Mouse (Mus musculus): ENCODE measurements around the gene Cd274. TPM values are rescaled to one million over a fixed set of nuclear protein-coding genes. Genes with fewer than 3 reads are reported as not detected.

The Cd274 gene
- total RNA-seq, 2 experiments from 2014 or later, result 0.59 to 0.71 TPM

DNA sequence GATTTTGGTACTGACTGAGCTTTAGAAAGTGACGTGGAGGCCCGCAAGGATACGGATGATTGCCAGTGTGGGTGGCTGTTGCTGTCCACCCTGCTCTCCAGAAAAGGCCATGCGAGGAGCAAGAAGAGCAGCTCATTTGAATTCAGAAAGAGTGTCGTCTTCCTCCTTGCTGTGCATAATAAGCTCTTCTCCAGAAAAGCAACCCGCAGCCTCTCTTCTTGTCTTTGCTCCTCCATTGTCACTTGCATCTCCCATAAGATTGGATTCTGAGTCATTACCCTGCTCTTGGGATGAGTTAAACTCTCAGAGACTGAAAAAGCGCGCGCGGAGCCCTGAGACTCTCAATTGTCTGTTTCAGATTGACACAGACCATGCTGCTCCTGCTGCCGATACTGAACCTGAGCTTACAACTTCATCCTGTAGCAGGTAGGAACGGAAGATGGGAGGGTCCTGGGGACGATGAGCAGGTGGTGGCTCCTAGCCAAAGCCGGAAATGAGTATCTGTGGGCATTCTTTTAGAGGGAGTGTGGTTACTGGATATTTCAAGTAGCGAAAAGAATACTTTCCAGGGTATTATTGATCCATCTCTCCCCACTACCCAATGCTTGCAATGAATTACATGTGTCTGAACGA lies 54.9 kb downstream of the Cd274 start:
- H3K4me3 ChIP-seq, result no peak overlapping the region
- DNase-seq, result no peak
- intact Hi-C loops (cut with DNase I), result no loop called here
- no peak overlapping the region for H3K27ac ChIP-seq
- TF ChIP-seq CTCF (IDR thresholded peaks at IDR 0.05), result no peak

DNA sequence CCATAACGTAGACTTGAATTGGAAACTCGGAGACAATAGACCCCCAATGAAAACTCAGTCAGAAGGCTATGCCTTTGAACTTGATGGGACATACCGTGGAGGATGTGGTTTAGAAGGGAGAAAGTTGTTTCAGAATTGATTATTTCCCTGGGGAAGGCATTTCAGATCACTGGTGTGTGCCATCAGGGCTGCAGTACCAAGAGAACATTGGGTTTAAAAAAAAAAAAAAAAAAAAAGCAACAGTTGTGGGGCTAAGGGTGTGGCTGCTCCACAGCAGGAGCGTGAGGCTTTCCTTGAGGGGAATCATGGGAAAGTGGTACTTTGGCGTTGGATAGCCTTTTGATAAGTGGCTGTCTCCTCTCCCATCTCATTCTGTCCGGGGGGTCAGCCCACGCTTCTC lies 55.5 kb downstream of the Cd274 start:
- Histone ChIP-seq H3K4me3 (no peak overlapping the region), H3K27ac (no peak overlapping the region)
- no peak for DNase-seq
- intact Hi-C loops (cut with DNase I), result no loop called here
- no peak for TF ChIP-seq CTCF (IDR thresholded peaks at IDR 0.05)

DNA sequence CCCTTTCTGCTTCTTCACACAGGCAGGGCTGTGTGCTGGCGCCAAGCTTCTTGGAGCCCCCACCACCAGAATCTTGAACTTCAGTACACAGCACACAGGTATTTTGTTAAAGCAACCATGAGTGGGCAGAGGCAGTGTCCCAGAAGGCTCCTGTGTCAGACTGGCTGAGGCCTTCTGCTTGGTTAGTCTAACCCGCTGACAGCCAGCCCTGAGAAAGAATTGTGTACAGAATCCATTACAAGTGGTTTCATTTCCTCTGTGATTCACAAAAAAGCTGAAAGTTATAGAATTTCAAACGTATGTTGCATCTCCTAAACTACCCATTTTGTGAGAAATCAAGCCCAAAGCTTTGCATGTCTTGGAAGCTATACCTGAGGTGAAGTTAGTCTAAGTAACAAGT lies 63.3 kb downstream of the Cd274 start:
- TF ChIP-seq CTCF (IDR thresholded peaks at IDR 0.05), result no peak
- intact Hi-C loops (cut with DNase I), result no loop called here
- Histone ChIP-seq H3K4me3 (no peak overlapping the region), H3K27ac (no peak overlapping the region)
- no peak for DNase-seq

DNA sequence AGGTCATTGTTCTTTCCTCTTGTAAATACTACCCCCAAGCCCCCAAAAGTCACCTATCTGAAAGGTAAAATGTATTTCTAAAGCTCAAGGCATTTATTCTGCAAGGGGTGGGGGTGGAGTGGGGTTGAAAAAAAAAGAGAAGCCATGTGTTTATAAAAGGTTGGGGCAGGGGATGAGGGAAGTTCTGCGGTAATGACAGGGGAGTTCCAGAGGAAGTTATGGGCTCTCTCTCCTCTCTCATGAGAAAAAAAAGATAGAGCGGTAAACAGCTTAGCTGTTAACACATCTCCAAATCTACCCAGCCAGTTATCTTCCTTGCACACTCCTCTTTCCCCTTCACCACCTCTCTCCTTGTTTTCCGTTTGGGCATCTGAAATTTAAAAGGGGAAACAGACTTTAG lies 63.7 kb downstream of the Cd274 start:
- no peak overlapping the region for H3K27ac ChIP-seq
- intact Hi-C loops (cut with DNase I), result no loop called here
- no peak for DNase-seq
- TF ChIP-seq CTCF (IDR thresholded peaks at IDR 0.05), result no peak
- H3K4me3 ChIP-seq, result no peak overlapping the region

DNA sequence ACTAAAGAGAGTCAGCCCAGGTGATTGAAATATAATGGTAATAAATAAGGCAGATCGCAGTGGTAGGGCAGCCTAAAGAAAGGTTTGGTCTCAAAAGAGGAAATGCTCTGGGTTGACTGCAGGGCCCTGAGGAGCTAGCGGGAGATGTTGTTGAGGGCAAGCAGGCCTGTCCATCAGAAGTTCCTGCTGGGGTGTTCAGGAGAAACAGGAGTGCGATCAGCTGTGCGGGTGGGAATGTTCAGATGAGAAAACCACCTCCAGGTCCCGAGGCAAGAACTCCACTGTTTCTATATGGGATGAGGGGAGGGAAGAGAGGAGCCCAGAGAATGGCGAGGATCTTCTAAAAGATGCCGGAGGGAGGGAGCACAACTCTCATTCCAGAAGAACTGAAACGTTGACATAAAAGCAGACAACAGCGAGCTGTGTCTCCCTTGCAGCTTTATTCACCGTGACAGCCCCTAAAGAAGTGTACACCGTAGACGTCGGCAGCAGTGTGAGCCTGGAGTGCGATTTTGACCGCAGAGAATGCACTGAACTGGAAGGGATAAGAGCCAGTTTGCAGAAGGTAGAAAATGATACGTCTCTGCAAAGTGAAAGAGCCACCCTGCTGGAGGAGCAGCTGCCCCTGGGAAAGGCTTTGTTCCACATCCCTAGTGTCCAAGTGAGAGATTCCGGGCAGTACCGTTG lies 69.7 kb downstream of the Cd274 start:
- no peak for DNase-seq
- TF ChIP-seq CTCF (IDR thresholded peaks at IDR 0.05), result no peak
- intact Hi-C loops (cut with DNase I), result no loop called here
- H3K4me3 ChIP-seq, result no peak overlapping the region
- H3K27ac ChIP-seq, result no peak overlapping the region

Other genes with a start within 250 kb of the Cd274 start
- 10 to 100 TPM; 19.9 to 34.9 TPM for gene Jak2, start 115.6 kb upstream of the Cd274 start, total RNA-seq (2021)
- gene Insl6, start 42.1 kb upstream of the Cd274 start, total RNA-seq (2021), result not detected
- gene Rln1, start 32.8 kb upstream of the Cd274 start, total RNA-seq (2021), result not detected
- gene Plgrkt, start 65 bp upstream of the Cd274 start, total RNA-seq (2021), result 10 to 100 TPM; 16.1 to 21.2 TPM
- gene Pdcd1lg2, start 43.5 kb downstream of the Cd274 start, total RNA-seq (2021), result not detected
- 10 to 100 TPM; 24.4 to 27.3 TPM for gene Ric1, start 154.8 kb downstream of the Cd274 start, total RNA-seq (2021)